Mouse (Mus musculus): ENCODE measurements at regions not wholly inside any gene's neighbourhood (a gene's known extent, or its start where the extent isn't known, plus 50 kb on each side); places are given as distances from the start of the nearest gene placed in this dataset.
A peak's percentile ranks its signal among the peaks of the same experiment; 100 is the strongest.

DNA sequence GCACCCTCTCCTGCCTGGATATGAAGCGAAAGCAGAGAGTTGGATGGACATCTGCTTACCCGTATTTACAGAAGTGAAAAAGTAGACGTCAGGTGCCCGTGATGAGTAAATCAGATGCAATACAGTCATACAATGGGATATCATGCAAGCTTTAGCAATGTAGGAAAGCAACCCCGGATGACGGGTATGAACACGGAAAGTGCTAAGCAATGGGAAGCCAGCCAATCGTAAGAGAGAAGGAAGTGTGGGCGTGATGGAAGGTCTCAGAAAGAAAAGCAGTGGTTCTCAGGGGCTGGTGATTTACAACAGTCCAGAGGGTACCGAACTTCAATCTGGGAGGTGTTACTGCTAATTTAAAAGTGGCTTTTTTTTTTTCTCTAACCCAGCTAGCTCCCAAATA is 89.9 kb upstream of the Arid2 start:
- WGBS = 87% methylated on average over 10 of the region's 10 CpGs
- Histone ChIP-seq H3K27me3 (no peaks in the 10 kb centered on the region), H3K27ac (no peak overlapping the region), H3K4me1 (replicated peaks) (peaks cover 8% of the 10 kb centered on the region; the same call in 1 of the 2 replicates), H3K9me3 (0 out of 2 replicates have a peak, but pooled peaks cover 4% of the 10 kb centered on the region), H3K9ac (replicated peaks) (no peak overlapping the region), H3K4me3 (replicated peaks) (no peak overlapping the region), H3K36me3 (no peaks in the 10 kb centered on the region), H3K4me2 (replicated peaks) (no peak overlapping the region)
- no peak for ATAC-seq

DNA sequence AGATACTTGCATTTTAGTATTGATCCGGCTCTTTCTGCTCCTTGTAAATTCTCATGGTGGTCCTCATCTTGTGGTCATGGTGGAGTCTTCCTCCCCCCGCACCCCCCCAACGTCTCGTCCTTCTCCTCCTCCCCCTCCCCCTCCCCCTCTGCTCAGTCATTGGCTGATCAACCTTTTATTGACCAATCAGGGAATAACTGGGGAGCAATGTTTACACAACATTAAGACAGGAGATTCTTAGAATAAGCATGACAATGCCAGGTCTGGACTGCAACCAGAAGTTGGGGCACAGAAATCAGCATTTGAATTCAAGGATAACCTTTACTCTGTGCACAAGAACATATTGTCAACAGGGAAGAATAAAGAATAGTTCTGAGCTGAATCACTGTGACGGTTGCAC is 89.4 kb upstream of the Arid2 start:
- Histone ChIP-seq H3K9ac (replicated peaks) (no peak overlapping the region), H3K27me3 (no peaks in the 10 kb centered on the region), H3K4me1 (replicated peaks) (peaks cover 8% of the 10 kb centered on the region; the same call in 1 of the 2 replicates), H3K36me3 (no peaks in the 10 kb centered on the region), H3K27ac (no peak overlapping the region), H3K4me3 (replicated peaks) (no peak overlapping the region), H3K4me2 (replicated peaks) (no peak overlapping the region), H3K9me3 (0 out of 2 replicates have a peak, but pooled peaks cover 4% of the 10 kb centered on the region)
- no peak for ATAC-seq
- 51% methylated on average over 5 of the region's 5 CpGs for WGBS

DNA sequence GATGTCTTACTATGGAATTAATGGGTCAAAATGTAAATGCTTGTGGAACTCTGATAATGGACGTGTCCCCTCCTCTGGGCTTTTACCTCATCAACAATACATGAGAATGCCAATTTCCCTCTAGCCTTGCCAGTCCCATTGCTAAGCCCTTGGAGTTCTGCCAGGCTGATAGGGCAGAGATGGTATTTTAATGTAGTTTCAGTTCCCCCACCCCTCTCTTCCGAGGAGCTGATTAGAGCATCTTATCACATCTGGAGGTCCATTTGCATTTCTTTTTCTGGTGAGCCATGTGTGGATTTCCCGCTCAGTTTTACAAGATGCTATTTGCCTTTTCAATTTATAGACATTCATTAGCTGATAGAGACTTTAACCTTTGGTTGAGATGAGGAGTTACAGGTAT is 86.0 kb upstream of the Arid2 start:
- no peaks in the 10 kb centered on the region for H3K9me3 ChIP-seq
- peaks cover 8% of the 10 kb centered on the region; the same call in 1 of the 2 replicates for H3K4me1 ChIP-seq (replicated peaks)
- no peak overlapping the region for H3K4me3 ChIP-seq (replicated peaks)
- H3K27me3 ChIP-seq = no peaks in the 10 kb centered on the region
- 58% methylated on average over 3 of the region's 3 CpGs for WGBS
- ATAC-seq = no peak
- H3K36me3 ChIP-seq = no peaks in the 10 kb centered on the region
- H3K27ac ChIP-seq = no peak overlapping the region
- no peak overlapping the region for H3K4me2 ChIP-seq (replicated peaks)
- H3K9ac ChIP-seq (replicated peaks) = no peak overlapping the region

DNA sequence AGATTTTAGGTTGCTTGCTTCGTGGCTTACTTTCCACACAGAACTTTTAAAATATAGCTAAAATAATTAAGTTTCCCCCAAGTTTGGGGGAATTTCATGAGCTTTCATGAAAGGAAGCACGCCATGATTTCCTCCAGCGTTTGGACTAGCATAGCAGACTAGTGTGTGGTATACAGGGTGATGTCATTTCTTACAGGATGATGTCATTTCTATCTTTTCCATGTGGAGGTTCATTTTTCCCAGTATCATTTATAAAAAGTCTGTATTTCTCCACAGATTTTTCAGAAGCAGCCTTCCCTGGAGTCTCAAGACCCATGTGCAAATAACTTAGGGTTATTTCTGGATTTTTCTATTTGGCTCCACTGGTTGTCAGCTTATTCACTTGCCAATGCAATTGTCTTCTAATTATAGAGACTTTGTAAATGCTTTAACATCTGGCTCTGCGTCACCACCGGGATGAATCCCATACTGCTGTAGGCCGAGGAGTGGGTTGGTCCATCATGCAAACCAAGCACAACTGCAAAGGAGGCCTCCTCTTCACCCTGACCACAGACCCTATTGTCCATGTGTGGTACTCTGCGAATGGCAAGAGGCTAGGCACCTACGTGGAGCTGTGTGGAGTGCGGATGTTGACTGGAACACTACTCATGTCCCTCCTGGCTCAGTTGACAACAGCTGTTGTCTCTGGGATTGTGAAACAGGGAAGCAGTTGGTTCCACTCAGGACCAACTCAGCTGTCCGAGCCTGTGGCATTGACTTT is 85.4 kb upstream of the Arid2 start:
- Histone ChIP-seq H3K4me2 (replicated peaks) (no peak overlapping the region), H3K27me3 (no peaks in the 10 kb centered on the region), H3K27ac (no peak overlapping the region), H3K9ac (replicated peaks) (no peak overlapping the region), H3K4me3 (replicated peaks) (no peak overlapping the region), H3K4me1 (replicated peaks) (peaks cover 8% of the 10 kb centered on the region; the same call in 1 of the 2 replicates), H3K36me3 (no peaks in the 10 kb centered on the region), H3K9me3 (no peaks in the 10 kb centered on the region)
- ATAC-seq = no peak
- 94% methylated on average over 10 of the region's 10 CpGs for WGBS

DNA sequence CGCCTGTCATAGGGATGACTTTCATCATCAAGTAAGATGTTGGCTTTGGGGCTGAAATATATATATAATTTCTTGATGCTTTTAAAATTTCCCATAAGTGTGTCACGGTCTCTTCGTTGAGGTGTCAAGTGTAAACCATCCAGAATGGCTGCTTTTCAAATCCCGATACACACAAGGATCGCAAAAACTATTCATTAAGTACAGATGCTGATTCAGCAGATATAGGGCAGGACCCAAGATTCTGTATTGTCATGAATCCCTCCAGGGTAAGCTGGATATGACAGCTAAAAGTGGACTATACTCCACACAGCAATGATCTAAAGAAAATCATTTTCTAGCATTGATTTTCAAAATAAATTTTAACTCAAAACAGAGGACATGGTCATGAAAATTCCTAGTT is 83.1 kb upstream of the Arid2 start:
- Histone ChIP-seq H3K4me1 (replicated peaks) (peaks cover 8% of the 10 kb centered on the region; the same call in 1 of the 2 replicates), H3K27ac (no peak overlapping the region), H3K4me3 (replicated peaks) (no peak overlapping the region), H3K4me2 (replicated peaks) (no peak overlapping the region), H3K36me3 (no peaks in the 10 kb centered on the region), H3K9me3 (no peaks in the 10 kb centered on the region), H3K9ac (replicated peaks) (no peak overlapping the region), H3K27me3 (no peaks in the 10 kb centered on the region)
- no peak for ATAC-seq
- WGBS = 94% methylated on average over 5 of the region's 5 CpGs

DNA sequence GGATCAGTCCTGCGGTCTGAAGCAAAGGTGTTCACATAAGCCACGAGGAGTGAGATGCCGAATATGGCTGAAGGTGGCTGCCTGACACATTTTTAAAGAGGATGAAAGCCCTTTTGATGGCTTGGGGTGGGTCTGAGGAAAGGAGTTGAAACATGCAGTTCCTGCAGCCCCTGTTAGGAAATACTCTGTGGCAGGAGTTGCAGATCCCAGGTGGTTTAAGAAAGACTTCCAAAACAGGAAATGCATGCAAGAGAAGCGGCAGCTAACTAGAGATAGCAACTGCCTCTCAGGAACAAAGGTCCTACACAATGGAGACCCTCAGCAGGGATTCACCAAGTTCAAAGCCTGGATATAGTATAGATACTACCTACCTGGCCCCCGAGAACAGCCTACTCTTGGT is 82.7 kb upstream of the Arid2 start:
- Histone ChIP-seq H3K9ac (replicated peaks) (no peak overlapping the region), H3K36me3 (no peaks in the 10 kb centered on the region), H3K4me3 (replicated peaks) (no peak overlapping the region), H3K27me3 (no peaks in the 10 kb centered on the region), H3K4me2 (replicated peaks) (no peak overlapping the region), H3K27ac (no peak overlapping the region), H3K9me3 (no peaks in the 10 kb centered on the region), H3K4me1 (replicated peaks) (peaks cover 8% of the 10 kb centered on the region; the same call in 1 of the 2 replicates)
- 88% methylated on average over 5 of the region's 5 CpGs for WGBS
- no peak for ATAC-seq

- H3K9ac ChIP-seq (replicated peaks) = no peak overlapping the region
- no peak overlapping the region for H3K27ac ChIP-seq
- 83% methylated on average over 11 of the region's 11 CpGs for WGBS
- H3K4me1 ChIP-seq (replicated peaks) = no peaks in the 10 kb centered on the region; the same call in 1 of the 2 replicates
- H3K36me3 ChIP-seq = no peaks in the 10 kb centered on the region
- no peaks in the 10 kb centered on the region for H3K9me3 ChIP-seq
- no peak overlapping the region for H3K4me3 ChIP-seq (replicated peaks)
- H3K4me2 ChIP-seq (replicated peaks) = no peak overlapping the region
- no peaks in the 10 kb centered on the region for H3K27me3 ChIP-seq
- no peak for ATAC-seq
Measured at GRCm38 (mm10) chr15:96210721-96211400, 76.5 kb upstream of the Arid2 start.

- ATAC-seq = no peak
- Histone ChIP-seq H3K4me3 (replicated peaks) (no peak overlapping the region), H3K9me3 (no peaks in the 10 kb centered on the region), H3K4me1 (replicated peaks) (no peaks in the 10 kb centered on the region; the same call in 1 of the 2 replicates), H3K36me3 (no peaks in the 10 kb centered on the region), H3K27me3 (no peaks in the 10 kb centered on the region), H3K4me2 (replicated peaks) (no peak overlapping the region), H3K27ac (no peak overlapping the region), H3K9ac (replicated peaks) (no peak overlapping the region)
- WGBS = 78% methylated on average over 24 of the region's 24 CpGs
Measured at GRCm38 (mm10) chr15:96213541-96214312, 73.6 kb upstream of the Arid2 start.

- 93% methylated on average over 15 of the region's 15 CpGs for WGBS
- no peaks in the 10 kb centered on the region for H3K27me3 ChIP-seq
- no peak overlapping the region for H3K4me3 ChIP-seq (replicated peaks)
- H3K4me2 ChIP-seq (replicated peaks) = no peak overlapping the region
- H3K4me1 ChIP-seq (replicated peaks) = no peaks in the 10 kb centered on the region; the same call in 1 of the 2 replicates
- ATAC-seq = no peak
- no peaks in the 10 kb centered on the region for H3K36me3 ChIP-seq
- H3K9me3 ChIP-seq = no peaks in the 10 kb centered on the region
- no peak overlapping the region for H3K27ac ChIP-seq
- no peak overlapping the region for H3K9ac ChIP-seq (replicated peaks)
Measured at GRCm38 (mm10) chr15:96217896-96218295, 69.4 kb upstream of the Arid2 start.

- no peaks in the 10 kb centered on the region for H3K27me3 ChIP-seq
- no peak for ATAC-seq
- WGBS = 84% methylated on average over 7 of the region's 7 CpGs
Measured at GRCm38 (mm10) chr15:96219746-96220145, 67.6 kb upstream of the Arid2 start.

GRCm38 (mm10) chr15:96231969-96232368 is 55.3 kb upstream of the Arid2 start:
- no peak overlapping the region for H3K27ac ChIP-seq
- H3K4me2 ChIP-seq (replicated peaks) = no peak overlapping the region
- ATAC-seq = no peak
- 98% methylated on average over 3 of the region's 3 CpGs for WGBS
- H3K36me3 ChIP-seq = no peaks in the 10 kb centered on the region
- H3K9ac ChIP-seq (replicated peaks) = no peak overlapping the region
- no peaks in the 10 kb centered on the region for H3K4me1 ChIP-seq (replicated peaks)
- H3K4me3 ChIP-seq (replicated peaks) = no peak overlapping the region
- no peaks in the 10 kb centered on the region for H3K9me3 ChIP-seq
- no peaks in the 10 kb centered on the region for H3K27me3 ChIP-seq

More at GRCm38 (mm10) chr15:96219746-96220145, 67.6 kb upstream of the Arid2 start:
- Histone ChIP-seq H3K4me2 (replicated peaks) (no peak overlapping the region), H3K9me3 (no peaks in the 10 kb centered on the region), H3K36me3 (no peaks in the 10 kb centered on the region), H3K27ac (no peak overlapping the region), H3K9ac (replicated peaks) (no peak overlapping the region), H3K4me3 (replicated peaks) (no peak overlapping the region), H3K4me1 (replicated peaks) (no peaks in the 10 kb centered on the region)

GRCm38 (mm10) chr15:96233113-96233512 is 54.2 kb upstream of the Arid2 start:
- peak; percentile 50; the same call in 1 of the 2 replicates for ATAC-seq
- no peak overlapping the region for H3K4me2 ChIP-seq (replicated peaks)
- H3K9me3 ChIP-seq = no peaks in the 10 kb centered on the region
- no peak overlapping the region for H3K9ac ChIP-seq (replicated peaks)
- no peak overlapping the region for H3K4me3 ChIP-seq (replicated peaks)
- H3K4me1 ChIP-seq (replicated peaks) = no peaks in the 10 kb centered on the region
- H3K36me3 ChIP-seq = no peaks in the 10 kb centered on the region
- H3K27me3 ChIP-seq = no peaks in the 10 kb centered on the region
- 0 out of 2 replicates have a peak overlapping the region, but pooled peaks have one; percentile 25 for H3K27ac ChIP-seq

Measured in midbrain, embryonic 13.5 days (tissue).